Mouse (Mus musculus) G1E (cell line): Measurements from ENCODE around the gene Exoc5. TPM values are rescaled to one million over a fixed set of nuclear protein-coding genes. Genes with fewer than 3 reads are reported as not detected.

Source experiments
- ATAC-seq: 2 replicates; pipeline ENCODE4 v1.8.0; 2016; ENCODE audit warnings: mild to moderate bottlenecking; ENCODE audit not compliant: insufficient number of reproducible peaks, poor library complexity, low FRiP score, severe bottlenecking; ENCODE audit errors: extremely low read depth
- DNase-seq: peaks from one replicate; pipeline ENCODE4 v3.0.0; 2012; ENCODE audit warnings: low spot score
- H3K27me3 ChIP-seq: 2 replicates; pipeline ENCODE4 v1.6.1; 2012; ENCODE audit warnings: mild to moderate bottlenecking, low read length, inconsistent platforms; ENCODE audit not compliant: insufficient read depth
- H3K36me3 ChIP-seq: replicated peaks from 2 replicates; pipeline ENCODE3; 2012; ENCODE audit warnings: mild to moderate bottlenecking, inconsistent platforms
- H3K4me1 ChIP-seq: 2 replicates; pipeline ENCODE4 v1.6.1; 2012; ENCODE audit warnings: low read depth, low read length, inconsistent platforms, mixed read lengths; ENCODE audit not compliant: insufficient read depth
- H3K4me3 ChIP-seq: 2 replicates; pipeline ENCODE4 v1.5.1; 2012; ENCODE audit warnings: low read depth, mild to moderate bottlenecking, inconsistent platforms, low read length, moderate library complexity, mixed read lengths
- H3K9me3 ChIP-seq: replicated peaks from 2 replicates; pipeline ENCODE4 v1.6.1; 2012; ENCODE audit warnings: inconsistent platforms
- CTCF ChIP-seq: IDR thresholded peaks from 2 replicates; pipeline ENCODE4 v1.5.1; 2012; ENCODE audit warnings: low read depth, low read length, inconsistent platforms, mixed read lengths
- GATA1 ChIP-seq: IDR thresholded peaks from 2 replicates; pipeline ENCODE4 v1.6.1; 2012; ENCODE audit warnings: borderline replicate concordance, low read length, inconsistent platforms, mixed read lengths
- GATA2 ChIP-seq: IDR thresholded peaks from 2 replicates; pipeline ENCODE4 v1.6.1; 2012; ENCODE audit warnings: low read depth, low read length, inconsistent platforms, borderline replicate concordance
- POLR2AphosphoS5 ChIP-seq: IDR thresholded peaks from 2 replicates; pipeline ENCODE4 v1.6.1; 2012; ENCODE audit warnings: low read depth, low read length, inconsistent platforms; ENCODE audit not compliant: insufficient replicate concordance
- TAL1 ChIP-seq: conservative IDR thresholded peaks from 2 replicates; pipeline ENCODE4 v1.6.1; 2012; ENCODE audit warnings: low read depth, low read length, inconsistent platforms, mixed read lengths
- polyA plus RNA-seq: library from polyadenylated mRNA; stranded (reverse); fragments of >175 nt; gene quantifications from 2 replicates; pipeline ENCODE4 v1.2.3, GENCODE M21; 2012
- total RNA-seq, 2 experiments: library from RNA; stranded (forward) in 1 of 2; stranded (reverse) in 1 of 2; fragments of 200-1000 nt in 1 of 2; fragments of >200 nt in 1 of 2; fragmentation: Nextera tagmentation in 1 of 2; gene quantifications; 2 replicates each; pipeline ENCODE4 v1.2.3; 2014 to 2017

Gene Exoc5
- total and polyA plus RNA-seq, 3 experiments = 7.0 to 102 (median 70.8) TPM

GRCm38 (mm10) chr14:49019765-49020164 lies 46.7 kb downstream of the Exoc5 start:
- peaks cover 38% of the 10 kb centered on the region for H3K36me3 ChIP-seq
- H3K4me1 ChIP-seq = no peaks in the 10 kb centered on the region; the same call in 1 of the 2 replicates
- H3K4me3 ChIP-seq = no peak overlapping the region
- ATAC-seq (0 out of 2 replicates have a peak, but pooled peaks have one; percentile 34), DNase-seq (no peak)
- no peak for TF ChIP-seq POLR2AphosphoS5
- no peak for TF ChIP-seq GATA1
- TF ChIP-seq TAL1 = no peak
- no peak for TF ChIP-seq CTCF
- TF ChIP-seq GATA2 = no peak
- no peaks in the 10 kb centered on the region for H3K27me3 ChIP-seq
- H3K9me3 ChIP-seq = no peaks in the 10 kb centered on the region

DNA sequence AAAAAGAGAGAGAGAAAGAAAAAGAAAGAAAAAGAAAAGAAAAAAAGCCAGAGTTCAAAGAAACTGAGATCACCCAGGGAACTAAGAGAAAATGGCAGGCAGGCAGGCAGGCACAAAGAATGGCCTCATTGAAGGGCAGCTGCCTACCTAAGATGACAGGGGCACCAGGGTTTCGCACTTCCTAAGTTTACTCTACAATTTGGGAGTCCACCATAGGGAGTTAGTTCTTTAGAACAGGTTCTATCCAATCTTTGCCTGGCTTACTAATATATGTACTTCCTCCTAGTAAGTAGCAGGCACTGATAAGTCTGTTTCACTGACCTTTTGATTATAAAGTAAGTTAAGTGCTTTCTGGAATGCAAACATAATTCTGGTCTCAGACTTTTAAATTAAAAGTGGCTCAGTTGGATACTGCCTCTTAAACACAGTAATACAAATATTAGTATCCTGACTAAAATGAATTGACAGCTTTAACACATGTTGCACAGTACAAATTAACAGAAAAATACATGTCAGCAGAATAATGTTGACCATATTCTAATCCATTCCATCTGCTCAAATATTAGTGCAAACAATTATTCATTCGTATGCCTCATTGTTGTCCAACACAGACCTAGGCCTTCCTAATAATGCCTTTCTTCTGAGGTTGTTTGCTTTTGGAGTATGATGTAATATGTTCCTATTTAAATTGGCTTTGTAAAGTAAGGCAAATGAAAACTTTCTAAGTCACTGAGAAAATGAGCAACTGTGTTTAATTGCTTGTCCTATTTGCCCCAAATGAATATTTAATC lies 57.9 kb downstream of the Exoc5 start:
- Histone ChIP-seq H3K4me1 (no peaks in the 10 kb centered on the region), H3K36me3 (peaks cover 11% of the 10 kb centered on the region), H3K9me3 (no peaks in the 10 kb centered on the region), H3K4me3 (no peak overlapping the region), H3K27me3 (no peaks in the 10 kb centered on the region)
- DNase-seq (no peak), ATAC-seq (no peak)
- TF ChIP-seq POLR2AphosphoS5 (no peak), GATA1 (no peak), CTCF (no peak), TAL1 (no peak), GATA2 (no peak)

DNA sequence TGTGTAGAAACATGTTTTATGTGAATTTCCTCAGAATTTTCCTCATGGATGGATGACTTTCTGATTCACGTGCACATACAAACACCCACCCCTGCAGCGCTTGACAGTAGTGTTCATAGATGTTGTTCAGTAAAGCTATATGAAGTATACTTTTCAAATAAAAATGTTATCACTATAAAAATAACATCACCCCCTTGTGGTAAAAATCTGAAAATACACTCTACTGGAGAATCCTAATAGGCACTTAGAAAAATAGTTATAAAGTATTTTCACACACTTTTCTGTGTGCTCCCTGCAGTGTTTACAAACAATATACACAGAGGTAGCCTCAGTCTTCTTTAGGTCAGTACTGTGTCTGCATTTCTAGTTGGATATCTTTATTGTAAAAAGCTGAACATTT lies 58.5 kb downstream of the Exoc5 start:
- no peaks in the 10 kb centered on the region; the same call in 1 of the 2 replicates for H3K27me3 ChIP-seq
- no peaks in the 10 kb centered on the region for H3K4me1 ChIP-seq
- no peak for ATAC-seq
- TF ChIP-seq CTCF (no peak), TAL1 (no peak), GATA1 (no peak), POLR2AphosphoS5 (no peak), GATA2 (no peak)
- no peaks in the 10 kb centered on the region for H3K9me3 ChIP-seq
- peaks cover 11% of the 10 kb centered on the region for H3K36me3 ChIP-seq
- H3K4me3 ChIP-seq = no peak overlapping the region
- no peak for DNase-seq

- H3K9me3 ChIP-seq = no peaks in the 10 kb centered on the region
- no peaks in the 10 kb centered on the region for H3K4me1 ChIP-seq
- H3K27me3 ChIP-seq = no peaks in the 10 kb centered on the region; the same call in 1 of the 2 replicates
- ATAC-seq (no peak), DNase-seq (no peak)
- H3K4me3 ChIP-seq = no peak overlapping the region
- H3K36me3 ChIP-seq = no peaks in the 10 kb centered on the region
- TF ChIP-seq GATA1 = no peak
- no peak for TF ChIP-seq GATA2
These were observed 64.8 kb downstream of the Exoc5 start for GRCm38 (mm10) chr14:49001655-49002054.

DNA sequence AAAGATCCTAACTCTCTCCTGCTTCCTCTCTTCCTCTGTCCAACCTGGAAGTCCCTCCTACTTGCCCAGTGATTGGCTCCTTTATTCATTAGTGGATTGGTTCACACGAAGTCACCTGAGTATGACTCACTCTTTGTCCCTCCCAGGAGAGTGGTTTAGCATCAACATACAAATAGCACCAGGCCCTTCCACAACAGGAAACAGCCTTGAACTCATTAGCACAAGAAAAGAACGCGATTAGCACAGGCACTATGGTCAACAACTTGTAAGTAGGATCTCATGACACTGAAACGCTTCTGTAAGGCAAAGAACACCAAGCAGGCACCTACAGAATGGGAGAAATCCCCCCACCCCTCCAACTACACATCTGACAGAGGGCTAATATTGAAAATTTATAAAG lies 67.7 kb downstream of the Exoc5 start:
- no peaks in the 10 kb centered on the region; the same call in 1 of the 2 replicates for H3K27me3 ChIP-seq
- no peaks in the 10 kb centered on the region for H3K9me3 ChIP-seq
- no peak overlapping the region for H3K4me3 ChIP-seq
- no peaks in the 10 kb centered on the region for H3K4me1 ChIP-seq
- DNase-seq (no peak), ATAC-seq (no peak)
- TF ChIP-seq GATA1 (no peak), CTCF (no peak), POLR2AphosphoS5 (no peak)
- no peaks in the 10 kb centered on the region for H3K36me3 ChIP-seq

- H3K9me3 ChIP-seq = no peaks in the 10 kb centered on the region
- H3K4me3 ChIP-seq = no peak overlapping the region
- DNase-seq = no peak
- no peaks in the 10 kb centered on the region for H3K36me3 ChIP-seq
- H3K4me1 ChIP-seq = no peaks in the 10 kb centered on the region
- no peak for ATAC-seq
- H3K27me3 ChIP-seq = no peaks in the 10 kb centered on the region
- TF ChIP-seq GATA2 (no peak), CTCF (no peak), GATA1 (no peak), POLR2AphosphoS5 (no peak), TAL1 (no peak)
These were observed 72.6 kb downstream of the Exoc5 start for GRCm38 (mm10) chr14:48993861-48994260.
